Mouse (Mus musculus) embryonic fibroblast, embryonic 13.5 days (primary cell): ENCODE results near the gene Tfap2e.

Experiments used
- CTCF ChIP-seq: IDR thresholded peaks from 2 replicates; pipeline ENCODE4 v1.5.1; 2011; ENCODE audit warnings: mild to moderate bottlenecking, control low read depth, low read length, moderate library complexity, borderline replicate concordance; ENCODE audit not compliant: insufficient read depth
- POLR2A ChIP-seq: IDR thresholded peaks from 2 replicates; pipeline ENCODE4 v1.6.1; 2011; ENCODE audit warnings: low read depth, mild to moderate bottlenecking, control low read depth, low read length, moderate library complexity

GRCm38 (mm10) chr4:126782996-126783395, 47.0 kb upstream of the Tfap2e start:
- no peak for TF ChIP-seq POLR2A
- no peak for TF ChIP-seq CTCF
